Mouse (Mus musculus): ENCODE results near the gene Wfdc6a. TPM values are rescaled to one million over a fixed set of nuclear protein-coding genes. Genes with fewer than 3 reads are reported as not detected.

Wfdc6a gene
- not detected in 2 replicates for polyA plus RNA-seq (2015; fragmentation: Nextera tagmentation; extraction: Ambion mirVana)

GRCm38 (mm10) chr2:164585025-164585725 lies at the start of gene Wfdc6a:
Gene Wfdc6a (minus strand): TSS chr2:164585447.

DNA sequence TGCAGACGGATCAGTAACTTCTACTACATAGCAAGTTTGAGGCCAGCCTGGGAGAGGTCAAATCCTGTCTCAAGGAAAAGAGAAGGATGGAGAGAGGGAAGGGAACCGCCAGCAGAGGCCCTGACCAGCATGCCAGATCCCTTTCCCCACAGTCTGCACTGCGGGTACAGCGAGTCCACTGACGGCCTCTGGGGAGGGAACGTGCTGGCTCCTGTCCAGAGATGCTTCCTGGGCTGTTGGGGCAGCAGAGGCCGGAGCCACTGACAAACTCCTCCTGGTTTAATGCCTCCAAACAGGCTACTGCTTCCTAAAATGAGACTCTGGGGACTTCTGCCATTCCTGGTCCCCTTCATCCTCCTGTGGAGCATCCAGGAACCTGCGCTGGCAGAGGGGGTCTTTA lies 28.2 kb upstream of the Wfdc6a start, which contains the start of the genes Wfdc6b and Wfdc8:
Wfdc6b (plus strand) TSS at position 52 of the 400 bp plus-strand sequence.
Wfdc8 (minus strand) TSS at position 156 of the 400 bp plus-strand sequence.

DNA sequence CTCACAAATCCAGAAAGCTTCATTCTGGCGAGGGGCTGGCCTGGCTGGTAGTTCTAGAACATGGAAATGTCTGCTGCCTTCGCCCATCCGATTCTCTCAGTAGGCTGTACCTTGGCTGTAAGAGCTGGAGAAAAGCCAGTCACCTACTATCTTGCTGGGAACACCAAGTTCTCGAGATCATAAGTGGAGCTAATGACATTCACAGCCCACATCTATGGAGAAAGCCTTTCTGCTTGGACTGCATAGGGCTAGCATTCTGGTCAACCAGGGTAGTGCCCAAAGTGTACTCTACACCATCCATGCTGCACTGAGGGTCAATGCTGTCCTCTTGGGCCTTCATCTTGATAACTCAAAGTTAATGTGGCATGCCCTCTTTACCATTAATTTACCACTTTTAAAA lies 8.2 kb upstream of the Wfdc6a start, which contains the start of gene Eppin:
Eppin (minus strand) TSS at position 101 of the 400 bp plus-strand sequence.

DNA sequence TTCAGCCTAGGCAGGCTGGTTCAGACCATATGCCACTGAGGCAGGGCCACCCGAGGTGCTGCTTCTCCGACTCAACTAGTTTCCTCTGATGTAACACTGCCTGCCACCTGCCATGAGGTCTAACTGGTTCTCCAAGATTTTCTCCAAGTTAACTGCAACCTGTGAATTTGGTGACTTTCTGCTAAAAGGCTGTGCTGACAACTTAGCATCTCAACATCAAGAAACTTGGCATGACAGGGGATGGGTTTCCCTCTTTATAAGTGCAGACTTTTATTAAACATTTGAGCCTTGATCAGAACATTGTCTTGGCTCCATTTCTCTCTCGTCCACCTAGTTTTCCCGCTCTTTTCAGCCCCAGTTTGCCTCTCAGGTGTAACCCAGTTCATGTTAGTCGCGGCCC lies 11.9 kb downstream of the Wfdc6a start, which contains the start of gene Spint3:
Spint3 (minus strand) TSS at position 101 of the 400 bp plus-strand sequence.

GRCm38 (mm10) chr2:164562391-164563188 lies 22.7 kb downstream of the Wfdc6a start, which contains the start of gene Wfdc2:
Gene Wfdc2 (plus strand): TSS chr2:164562413.

Other genes starting within 250 kb of the Wfdc6a start
- gene Slpi, start 196.4 kb downstream of the Wfdc6a start, polyA plus RNA-seq (2015; fragmentation: Nextera tagmentation; extraction: Ambion mirVana), result 0.51 and 1.1 TPM in 2 replicates
- 0.49 and 0.68 TPM in 2 replicates for gene Rbpjl, start 182.3 kb downstream of the Wfdc6a start, polyA plus RNA-seq (2015; fragmentation: Nextera tagmentation; extraction: Ambion mirVana)
- 15.4 and 15.8 TPM in 2 replicates for gene Matn4, start 180.3 kb downstream of the Wfdc6a start, polyA plus RNA-seq (2015; fragmentation: Nextera tagmentation; extraction: Ambion mirVana)
- 42.5 and 43.9 TPM in 2 replicates for gene Sdc4, start 141.6 kb downstream of the Wfdc6a start, polyA plus RNA-seq (2015; fragmentation: Nextera tagmentation; extraction: Ambion mirVana)
- 113 and 120 TPM in 2 replicates for gene Sys1, start 128.5 kb downstream of the Wfdc6a start, polyA plus RNA-seq (2015; fragmentation: Nextera tagmentation; extraction: Ambion mirVana)
- 14.5 and 16.2 TPM in 2 replicates for gene Gm20458, start 124.5 kb downstream of the Wfdc6a start, polyA plus RNA-seq (2015; fragmentation: Nextera tagmentation; extraction: Ambion mirVana)
- not detected in 2 replicates for gene Trp53tg5, start 111.7 kb downstream of the Wfdc6a start, polyA plus RNA-seq (2015; fragmentation: Nextera tagmentation; extraction: Ambion mirVana)
- gene Dbndd2, start 99.3 kb downstream of the Wfdc6a start, polyA plus RNA-seq (2015; fragmentation: Nextera tagmentation; extraction: Ambion mirVana), result 41.5 and 45.7 TPM in 2 replicates
- gene Pigt, start 87.9 kb downstream of the Wfdc6a start, polyA plus RNA-seq (2015; fragmentation: Nextera tagmentation; extraction: Ambion mirVana), result 117 and 135 TPM in 2 replicates
- 0.62 and 0.65 TPM in 2 replicates for gene Wfdc2, start 23.0 kb downstream of the Wfdc6a start, polyA plus RNA-seq (2015; fragmentation: Nextera tagmentation; extraction: Ambion mirVana)
- not detected in 2 replicates for gene Spint3, start 12.0 kb downstream of the Wfdc6a start, polyA plus RNA-seq (2015; fragmentation: Nextera tagmentation; extraction: Ambion mirVana)
- gene Eppin, start 8.1 kb upstream of the Wfdc6a start, polyA plus RNA-seq (2015; fragmentation: Nextera tagmentation; extraction: Ambion mirVana), result not detected in 2 replicates
- not detected in 2 replicates for gene Wfdc6b, start 28.1 kb upstream of the Wfdc6a start, polyA plus RNA-seq (2015; fragmentation: Nextera tagmentation; extraction: Ambion mirVana)
- not detected in 2 replicates for gene Wfdc8, start 28.2 kb upstream of the Wfdc6a start, polyA plus RNA-seq (2015; fragmentation: Nextera tagmentation; extraction: Ambion mirVana)
- gene Wfdc16, start 53.3 kb upstream of the Wfdc6a start, polyA plus RNA-seq (2015; fragmentation: Nextera tagmentation; extraction: Ambion mirVana), result not detected in 2 replicates
- gene Wfdc10, start 70.6 kb upstream of the Wfdc6a start, polyA plus RNA-seq (2015; fragmentation: Nextera tagmentation; extraction: Ambion mirVana), result not detected in 2 replicates
- not detected in 2 replicates for gene Wfdc9, start 71.1 kb upstream of the Wfdc6a start, polyA plus RNA-seq (2015; fragmentation: Nextera tagmentation; extraction: Ambion mirVana)
- gene Wfdc11, start 88.6 kb upstream of the Wfdc6a start, polyA plus RNA-seq (2015; fragmentation: Nextera tagmentation; extraction: Ambion mirVana), result not detected in 2 replicates
- gene Wfdc13, start 99.7 kb upstream of the Wfdc6a start, polyA plus RNA-seq (2015; fragmentation: Nextera tagmentation; extraction: Ambion mirVana), result 0.22 TPM in 1 of 2 replicates, not detected in the other
- not detected in 2 replicates for gene Spint4, start 113.1 kb upstream of the Wfdc6a start, polyA plus RNA-seq (2015; fragmentation: Nextera tagmentation; extraction: Ambion mirVana)
- gene Spint5, start 129.9 kb upstream of the Wfdc6a start, polyA plus RNA-seq (2015; fragmentation: Nextera tagmentation; extraction: Ambion mirVana), result not detected in 2 replicates
- 0.58 and 0.88 TPM in 2 replicates for gene Wfdc3, start 160.5 kb upstream of the Wfdc6a start, polyA plus RNA-seq (2015; fragmentation: Nextera tagmentation; extraction: Ambion mirVana)
- gene Dnttip1, start 160.5 kb upstream of the Wfdc6a start, polyA plus RNA-seq (2015; fragmentation: Nextera tagmentation; extraction: Ambion mirVana), result 48.0 and 50.3 TPM in 2 replicates
- gene Ube2c, start 184.5 kb upstream of the Wfdc6a start, polyA plus RNA-seq (2015; fragmentation: Nextera tagmentation; extraction: Ambion mirVana), result 31.4 and 34.2 TPM in 2 replicates
- 6.6 and 7.2 TPM in 2 replicates for gene Tnnc2, start 194.5 kb upstream of the Wfdc6a start, polyA plus RNA-seq (2015; fragmentation: Nextera tagmentation; extraction: Ambion mirVana)
- gene Snx21, start 200.4 kb upstream of the Wfdc6a start, polyA plus RNA-seq (2015; fragmentation: Nextera tagmentation; extraction: Ambion mirVana), result 54.9 and 60.8 TPM in 2 replicates
- 23.8 and 27.3 TPM in 2 replicates for gene Acot8, start 219.4 kb upstream of the Wfdc6a start, polyA plus RNA-seq (2015; fragmentation: Nextera tagmentation; extraction: Ambion mirVana)
- gene Zswim3, start 219.7 kb upstream of the Wfdc6a start, polyA plus RNA-seq (2015; fragmentation: Nextera tagmentation; extraction: Ambion mirVana), result 10.4 and 10.8 TPM in 2 replicates
- gene Zswim1, start 237.2 kb upstream of the Wfdc6a start, polyA plus RNA-seq (2015; fragmentation: Nextera tagmentation; extraction: Ambion mirVana), result 24.9 and 26.5 TPM in 2 replicates
- 0.27 TPM in 1 of 2 replicates, not detected in the other for gene Spata25, start 243.1 kb upstream of the Wfdc6a start, polyA plus RNA-seq (2015; fragmentation: Nextera tagmentation; extraction: Ambion mirVana)
- gene Ctsa, start 247.4 kb upstream of the Wfdc6a start, polyA plus RNA-seq (2015; fragmentation: Nextera tagmentation; extraction: Ambion mirVana), result 101 and 102 TPM in 2 replicates
- gene Neurl2, start 248.0 kb upstream of the Wfdc6a start, polyA plus RNA-seq (2015; fragmentation: Nextera tagmentation; extraction: Ambion mirVana), result 8.1 and 8.5 TPM in 2 replicates

Data from neural tube, postnatal 0 days (tissue).